Mouse (Mus musculus): ENCODE data around the gene Gtf3c2.

The Gtf3c2 gene

GRCm38 (mm10) chr5:31198170-31198569, 18.2 kb upstream of the Gtf3c2 start:
- no peak for DNase-seq (ENCODE audit: low read depth)

- DNase-seq (ENCODE audit: low read depth), result no peak
Observed at GRCm38 (mm10) chr5:31197072-31197471, 17.1 kb upstream of the Gtf3c2 start.

GRCm38 (mm10) chr5:31196207-31196606, 16.3 kb upstream of the Gtf3c2 start:
- no peak for DNase-seq (ENCODE audit: low read depth)

GRCm38 (mm10) chr5:31195671-31196070, 15.7 kb upstream of the Gtf3c2 start:
- no peak for DNase-seq (ENCODE audit: low read depth)

GRCm38 (mm10) chr5:31194486-31195485, 14.8 kb upstream of the Gtf3c2 start:
- no peak for DNase-seq (ENCODE audit: low read depth)

GRCm38 (mm10) chr5:31193631-31194281, 13.8 kb upstream of the Gtf3c2 start:
- peak; percentile 49 for DNase-seq (ENCODE audit: low read depth)

GRCm38 (mm10) chr5:31192939-31193630, 13.1 kb upstream of the Gtf3c2 start, which contains the start of the genes Snx17 and Eif2b4:
Gene Snx17, plus strand, starts transcription at chr5:31193227.
Gene Eif2b4, minus strand, starts transcription at chr5:31193430.
- peak; percentile 99 for DNase-seq (ENCODE audit: low read depth)

GRCm38 (mm10) chr5:31192045-31192938, 12.3 kb upstream of the Gtf3c2 start:
- no peak for DNase-seq (ENCODE audit: low read depth)

GRCm38 (mm10) chr5:31190201-31190600, 10.3 kb upstream of the Gtf3c2 start:
- no peak for DNase-seq (ENCODE audit: low read depth)

GRCm38 (mm10) chr5:31188223-31188840, 8.4 kb upstream of the Gtf3c2 start:
- peak; percentile 83 for DNase-seq (ENCODE audit: low read depth)

GRCm38 (mm10) chr5:31183678-31184077, 3.7 kb upstream of the Gtf3c2 start:
- DNase-seq (ENCODE audit: low read depth), result no peak

- no peak for DNase-seq (ENCODE audit: low read depth)
Observed at GRCm38 (mm10) chr5:31181183-31181770, 1.3 kb upstream of the Gtf3c2 start.

- peak; percentile 84 for DNase-seq (ENCODE audit: low read depth)
Observed at GRCm38 (mm10) chr5:31179301-31179765, 611 bp downstream of the Gtf3c2 start.

GRCm38 (mm10) chr5:31168630-31169029, 11.3 kb downstream of the Gtf3c2 start:
- DNase-seq (ENCODE audit: low read depth), result no peak

GRCm38 (mm10) chr5:31164878-31165277, 15.1 kb downstream of the Gtf3c2 start:
- no peak for DNase-seq (ENCODE audit: low read depth)

GRCm38 (mm10) chr5:31162462-31162861, 17.5 kb downstream of the Gtf3c2 start:
- peak; percentile 55 for DNase-seq (ENCODE audit: low read depth)

GRCm38 (mm10) chr5:31154152-31154553, 25.8 kb downstream of the Gtf3c2 start, which contains the start of gene Mpv17:
Gene Mpv17, minus strand, starts transcription at chr5:31154251.
- peak; percentile 84 for DNase-seq (ENCODE audit: low read depth)

GRCm38 (mm10) chr5:31153516-31154151, 26.3 kb downstream of the Gtf3c2 start:
- no peak for DNase-seq (ENCODE audit: low read depth)

GRCm38 (mm10) chr5:31151746-31152145, 28.2 kb downstream of the Gtf3c2 start:
- peak; percentile 56 for DNase-seq (ENCODE audit: low read depth)

- DNase-seq (ENCODE audit: low read depth), result no peak
Observed at GRCm38 (mm10) chr5:31149781-31150180, 30.2 kb downstream of the Gtf3c2 start.
